Mouse (Mus musculus) liver, adult 2 months (tissue): ENCODE results near the gene Unc5c.

Source experiments
- CTCF ChIP-seq: fragments of 200-500 bp; IDR thresholded peaks from 2 replicates; pipeline ENCODE4 v1.5.1; 2011; ENCODE audit warnings: low read depth, low read length, control low read depth
- POLR2A ChIP-seq: fragments of 200-500 bp; IDR thresholded peaks from 2 replicates; pipeline ENCODE4 v1.6.1; 2011; ENCODE audit warnings: low read length, control low read depth; ENCODE audit not compliant: insufficient read depth; ENCODE audit errors: extremely low read depth

DNA sequence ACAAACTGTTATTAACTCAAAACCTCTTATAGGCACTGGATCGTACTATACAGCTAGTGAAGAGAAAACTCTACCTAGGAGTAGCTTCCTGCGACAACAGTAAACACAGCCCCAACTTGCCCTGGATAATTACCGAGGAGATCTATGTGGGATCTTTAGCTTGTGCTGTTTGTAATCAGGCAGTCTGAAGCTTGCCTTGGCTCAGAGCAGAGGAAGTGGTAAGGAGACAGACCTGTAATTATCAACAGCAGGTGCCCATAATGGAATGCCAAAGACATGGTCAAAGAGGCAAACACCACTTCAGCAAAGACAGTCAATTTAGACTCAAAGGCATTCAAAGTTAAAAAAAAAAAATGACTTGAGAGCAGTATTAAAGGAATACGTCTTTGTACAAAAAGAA is 17.4 kb downstream of the Unc5c start:
- no peak for TF ChIP-seq CTCF
- no peak for TF ChIP-seq POLR2A
